Mouse (Mus musculus): ENCODE measurements around the gene Rfx4.

DNA sequence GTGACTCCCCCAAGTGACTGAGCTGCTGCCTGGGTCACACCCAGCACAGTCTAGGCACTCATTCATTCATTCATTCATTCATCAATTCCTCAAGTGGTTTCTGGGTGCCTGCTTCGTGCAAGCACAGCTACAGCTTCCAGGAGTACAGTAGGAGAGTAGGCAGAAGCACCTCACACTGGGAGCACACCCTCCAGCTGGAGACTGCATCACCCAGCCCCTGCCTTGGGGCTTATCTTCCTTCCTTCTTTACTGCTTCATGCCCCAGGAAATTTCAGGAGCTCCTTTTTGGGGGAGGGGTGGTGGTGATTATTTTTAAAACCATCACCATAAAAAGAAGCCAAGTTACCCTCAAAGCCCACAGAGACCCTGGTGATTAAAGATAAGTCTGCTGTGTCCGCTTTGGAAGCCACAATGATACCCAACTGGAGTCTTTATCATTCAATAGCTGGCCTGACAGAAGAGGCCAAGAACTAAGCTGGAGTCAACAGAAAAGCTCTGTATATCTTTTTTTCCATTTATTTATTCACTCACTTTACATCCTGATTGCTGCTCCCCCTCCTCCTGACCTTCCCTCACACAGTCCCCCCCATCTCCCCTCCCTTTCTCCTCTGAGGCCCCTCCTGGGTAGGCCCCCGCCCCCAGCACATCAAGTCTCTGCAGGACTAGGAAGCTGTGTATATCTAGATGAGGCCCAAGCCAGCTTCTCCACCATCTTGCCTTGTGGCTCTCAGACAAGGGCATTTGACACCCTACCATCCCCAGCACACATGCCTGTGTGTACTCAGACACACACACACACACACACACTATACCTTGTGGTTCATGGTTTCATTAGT is 142.5 kb downstream of the Rfx4 start:
- TF ChIP-seq CTCF (IDR thresholded peaks at IDR 0.05; ENCODE audit: low read depth) (no peak), EP300 (optimal IDR thresholded peaks at IDR 0.05) (no peak)
